In genomic region chr2:162932706-162933105, GRCm38 (mm10) we compare ENCODE assay signal across 9 mouse cellular contexts. TPM values are rescaled to one million over a fixed set of nuclear protein-coding genes. Genes with fewer than 3 reads are reported as not detected.
DNase-seq lines count a peak whose midpoint lies in the region; ATAC-seq and TF ChIP-seq lines count a peak whose summit lies in the region.
"Had no signal": no experiment of that assay in that cellular context is flagged by ENCODE, and none has a peak within 500 bp of the region (broad histone marks: within the 10 kb centered on the region; RNA-seq: fewer than 3 reads in every experiment).

No protein-coding gene starts in this region.

- H3K27me3 ChIP-seq in heart, embryonic 14.5 days (ENCODE audit: control insufficient read depth, insufficient read depth, low read length) = 0 out of 2 replicates have a peak, but pooled peaks cover 6% of the 10 kb centered on the region
- no peaks in the 10 kb centered on the region for H3K27me3 ChIP-seq in forebrain, embryonic 13.5 days
- H3K27me3 ChIP-seq in limb, embryonic 14.5 days (ENCODE audit: control insufficient read depth, insufficient read depth, low read length) = no peaks in the 10 kb centered on the region; the same call in 1 of the 2 replicates
- no peaks in the 10 kb centered on the region for H3K27me3 ChIP-seq in stomach, postnatal 0 days (ENCODE audit: control insufficient read depth, insufficient read depth, low read length)

- DNase-seq in heart, postnatal 25 days (ENCODE audit: low spot score) = no peak
- peak; percentile 61 for DNase-seq in R1 (ENCODE audit: low read depth, low spot score)
- DNase-seq in limb, embryonic 14.5 days (ENCODE audit: low spot score) = no peak
- no peak for DNase-seq in stomach, postnatal 0 days (ENCODE audit: low spot score)
- DNase-seq in thymus, adult 18-20 months = no peak

- no peak for ATAC-seq in heart, embryonic 14.5 days (ENCODE audit: insufficient number of reproducible peaks, insufficient read depth, low FRiP score, low read depth)
- no peak for ATAC-seq in forebrain, embryonic 13.5 days
- no peak for ATAC-seq in limb, embryonic 14.5 days (ENCODE audit: low FRiP score, low read depth)
- ATAC-seq in stomach, postnatal 0 days (ENCODE audit: low FRiP score, low TSS enrichment) = no peak
- ATAC-seq in granulocyte monocyte progenitor cell, adult 5-6 weeks (replicated peaks; ENCODE audit: poor library complexity, severe bottlenecking) = no peak

- no peak for TF ChIP-seq EP300 in stomach, postnatal 0 days (optimal IDR thresholded peaks at IDR 0.05)

- peaks cover 3 to 12% of the 10 kb centered on the region in 2 experiments for H3K4me1 ChIP-seq in heart, embryonic 14.5 days (ENCODE audit: control insufficient read depth in 2 of 2, insufficient read depth in 2 of 2, low read length in 2 of 2)
- peaks cover 16% of the 10 kb centered on the region for H3K4me1 ChIP-seq in forebrain, embryonic 13.5 days
- H3K4me1 ChIP-seq in limb, embryonic 14.5 days (ENCODE audit: control insufficient read depth, insufficient read depth, low read length) = peaks cover 4% of the 10 kb centered on the region
- peaks cover 2% of the 10 kb centered on the region; the same call in 1 of the 2 replicates for H3K4me1 ChIP-seq in stomach, postnatal 0 days (replicated peaks; ENCODE audit: control insufficient read depth, insufficient read depth)

- no peak overlapping the region for H3K27ac ChIP-seq in heart, embryonic 14.5 days (replicated peaks in 1 of 2; ENCODE audit: control insufficient read depth in 1 of 2, insufficient read depth in 1 of 2, low read depth in 2 of 2, low read length in 2 of 2)
- H3K27ac ChIP-seq in forebrain, embryonic 13.5 days = no peak overlapping the region
- H3K27ac ChIP-seq in limb, embryonic 14.5 days (replicated peaks; ENCODE audit: low read depth, low read length) = no peak overlapping the region
- H3K27ac ChIP-seq in stomach, postnatal 0 days (replicated peaks) = no peak overlapping the region

- H3K9me3 ChIP-seq in heart, embryonic 14.5 days (ENCODE audit: control insufficient read depth, low read length) = no peaks in the 10 kb centered on the region
- H3K9me3 ChIP-seq in forebrain, embryonic 13.5 days (replicated peaks) = no peaks in the 10 kb centered on the region
- H3K9me3 ChIP-seq in limb, embryonic 14.5 days (ENCODE audit: control insufficient read depth, low read length) = no peaks in the 10 kb centered on the region
- H3K9me3 ChIP-seq in stomach, postnatal 0 days (ENCODE audit: control insufficient read depth, low read length) = no peaks in the 10 kb centered on the region

- H3K9ac ChIP-seq in heart, embryonic 14.5 days (ENCODE audit: low read length) = peak overlapping the region; percentile 100
- peak overlapping the region; percentile 100 for H3K9ac ChIP-seq in forebrain, embryonic 13.5 days
- H3K9ac ChIP-seq in limb, embryonic 14.5 days (ENCODE audit: low read depth, low read length, severe bottlenecking) = peak overlapping the region; percentile 100; the same call in 1 of the 2 replicates
- no peak overlapping the region for H3K9ac ChIP-seq in stomach, postnatal 0 days (ENCODE audit: low read length)

- no peak for TF ChIP-seq POLR2A in limb, embryonic 14.5 days (IDR thresholded peaks at IDR 0.05; ENCODE audit: borderline replicate concordance, extremely low read depth, insufficient read depth, insufficient read length)

- intact Hi-C loops in heart, postnatal 25 days (cut with DNase I) = loop anchor here (5.0 kb wide), 1 partner anchor 85 kb away; the partner anchor contains the start of gene Ift52

- TF ChIP-seq CTCF in stomach, postnatal 0 days (IDR thresholded peaks at IDR 0.05; ENCODE audit: low read depth) = no peak

- H3K4me2 ChIP-seq in heart, embryonic 14.5 days (ENCODE audit: low read length) = peak overlapping the region; percentile 86
- H3K4me2 ChIP-seq in forebrain, embryonic 13.5 days = peak overlapping the region; percentile 79
- H3K4me2 ChIP-seq in limb, embryonic 14.5 days (replicated peaks; ENCODE audit: low read depth, low read length, severe bottlenecking) = peak overlapping the region; percentile 60
- H3K4me2 ChIP-seq in stomach, postnatal 0 days (replicated peaks; ENCODE audit: low read depth) = peak overlapping the region; percentile 85

- H3K4me3 ChIP-seq in heart, embryonic 14.5 days (ENCODE audit: control insufficient read depth in 1 of 2, insufficient read depth in 1 of 2, low read depth in 1 of 2, low read length in 2 of 2) = peak overlapping the region; percentile 41 to 99
- peak overlapping the region; percentile 86 for H3K4me3 ChIP-seq in forebrain, embryonic 13.5 days
- peak overlapping the region; percentile 96 for H3K4me3 ChIP-seq in limb, embryonic 14.5 days (replicated peaks; ENCODE audit: low read length)
- H3K4me3 ChIP-seq in stomach, postnatal 0 days (ENCODE audit: low read depth, low read length) = peak overlapping the region; percentile 100

- peaks cover 51% of the 10 kb centered on the region for H3K36me3 ChIP-seq in heart, embryonic 14.5 days (ENCODE audit: control insufficient read depth, insufficient read depth, low read length)
- peaks cover 45% of the 10 kb centered on the region for H3K36me3 ChIP-seq in forebrain, embryonic 13.5 days (ENCODE audit: poor library complexity, severe bottlenecking)
- H3K36me3 ChIP-seq in limb, embryonic 14.5 days (ENCODE audit: control insufficient read depth, insufficient read depth, low read length) = peaks cover 49% of the 10 kb centered on the region
- H3K36me3 ChIP-seq in stomach, postnatal 0 days (ENCODE audit: control insufficient read depth, insufficient read depth, low read length) = peaks cover 21% of the 10 kb centered on the region

- WGBS in heart, embryonic 14.5 days = 62% methylated on average over 4 of the region's 4 CpGs
- 58% methylated on average over 4 of the region's 4 CpGs for WGBS in forebrain, embryonic 13.5 days
- 50% methylated on average over 4 of the region's 4 CpGs for WGBS in limb, embryonic 14.5 days
- 32% methylated on average over 4 of the region's 4 CpGs for WGBS in stomach, postnatal 0 days

RNA-seq across cellular contexts. Expression of gene Srsf6, which starts 1.4 kb away (rescaled TPM):
- polyA plus RNA-seq in heart, embryonic 14.5 days (2014; fragmentation: Nextera tagmentation; extraction: Ambion mirVana) = 111 and 124 TPM in 2 replicates
- total RNA-seq in heart, postnatal 25 days (2021) = 10 to 100 TPM; 63.7 to 70.7 TPM
- 212 and 238 TPM in 2 replicates for polyA plus RNA-seq in forebrain, embryonic 13.5 days (2015; fragmentation: Nextera tagmentation; extraction: Ambion mirVana)
- 489 and 535 TPM in 2 replicates for polyA plus RNA-seq in limb, embryonic 14.5 days (2012; rRNA removed)
- 197 and 210 TPM in 2 replicates for polyA plus RNA-seq in limb, embryonic 14.5 days (2014; fragmentation: Nextera tagmentation; extraction: Ambion mirVana)
- polyA plus RNA-seq in stomach, postnatal 0 days (2015; fragmentation: Nextera tagmentation; extraction: Ambion mirVana) = 64.8 and 67.5 TPM in 2 replicates
- total RNA-seq in granulocyte monocyte progenitor cell, adult 5-6 weeks (2014; fragmentation: Nextera tagmentation) = 240 and 262 TPM in 2 replicates
- total RNA-seq in granulocyte monocyte progenitor cell, adult 5-6 weeks (2017) = 224 and 259 TPM in 2 replicates

RNA-seq across cellular contexts. Expression of gene L3mbtl1, which starts 10.6 kb away (rescaled TPM):
- polyA plus RNA-seq in heart, embryonic 14.5 days (2014; fragmentation: Nextera tagmentation; extraction: Ambion mirVana) = 0.24 TPM in 1 of 2 replicates, not detected in the other
- total RNA-seq in heart, postnatal 25 days (2021) = not detected
- 0.25 and 0.37 TPM in 2 replicates for polyA plus RNA-seq in forebrain, embryonic 13.5 days (2015; fragmentation: Nextera tagmentation; extraction: Ambion mirVana)
- polyA plus RNA-seq in limb, embryonic 14.5 days (2012; rRNA removed) = 0.72 and 0.78 TPM in 2 replicates
- polyA plus RNA-seq in limb, embryonic 14.5 days (2014; fragmentation: Nextera tagmentation; extraction: Ambion mirVana) = 0.21 and 0.29 TPM in 2 replicates
- 0.02 and 0.24 TPM in 2 replicates for polyA plus RNA-seq in stomach, postnatal 0 days (2015; fragmentation: Nextera tagmentation; extraction: Ambion mirVana)
- not detected in 2 replicates for total RNA-seq in granulocyte monocyte progenitor cell, adult 5-6 weeks (2014; fragmentation: Nextera tagmentation)
- not detected in 2 replicates for total RNA-seq in granulocyte monocyte progenitor cell, adult 5-6 weeks (2017)

RNA-seq across cellular contexts. Expression of gene Sgk2, which starts 54.4 kb away (rescaled TPM):
- polyA plus RNA-seq in heart, embryonic 14.5 days (2014; fragmentation: Nextera tagmentation; extraction: Ambion mirVana) = not detected in 2 replicates
- total RNA-seq in heart, postnatal 25 days (2021) = not detected
- not detected in 2 replicates for polyA plus RNA-seq in forebrain, embryonic 13.5 days (2015; fragmentation: Nextera tagmentation; extraction: Ambion mirVana)
- 0.03 TPM in 1 of 2 replicates, not detected in the other for polyA plus RNA-seq in limb, embryonic 14.5 days (2012; rRNA removed)
- 0.10 TPM in 1 of 2 replicates, not detected in the other for polyA plus RNA-seq in limb, embryonic 14.5 days (2014; fragmentation: Nextera tagmentation; extraction: Ambion mirVana)
- 2.6 and 3.3 TPM in 2 replicates for polyA plus RNA-seq in stomach, postnatal 0 days (2015; fragmentation: Nextera tagmentation; extraction: Ambion mirVana)
- not detected in 2 replicates for total RNA-seq in granulocyte monocyte progenitor cell, adult 5-6 weeks (2014; fragmentation: Nextera tagmentation)
- not detected in 2 replicates for total RNA-seq in granulocyte monocyte progenitor cell, adult 5-6 weeks (2017)
- total RNA-seq: neutrophil, adult 5-6 weeks had no signal
